Mouse (Mus musculus): ENCODE measurements around the gene Slc35g3. TPM values are rescaled to one million over a fixed set of nuclear protein-coding genes. Genes with fewer than 3 reads are reported as not detected.

Gene Slc35g3
- polyA plus RNA-seq, 1 experiment: 0.26 TPM

DNA sequence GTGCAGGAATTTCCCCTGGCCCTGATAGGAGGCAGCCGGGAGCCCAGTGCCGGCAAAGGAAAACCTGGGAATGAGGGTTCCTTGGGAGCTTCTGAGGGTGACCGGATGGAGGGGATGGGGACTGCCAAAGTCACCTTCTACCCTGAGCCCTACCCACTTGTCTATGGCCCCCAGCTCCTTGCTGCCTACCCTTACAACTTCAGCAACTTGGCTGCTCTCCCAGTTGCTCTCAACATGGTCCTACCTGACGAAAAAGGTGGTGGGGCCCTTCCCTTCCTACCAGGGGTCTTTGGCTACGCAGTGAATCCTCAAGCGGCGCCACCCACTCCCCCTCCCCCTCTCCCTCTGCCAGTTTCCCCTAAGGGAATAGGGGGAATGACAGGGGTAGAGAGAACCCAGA lies 17.2 kb upstream of the Slc35g3 start:
- H3K4me2 ChIP-seq (ENCODE audit: low read depth): no peak overlapping the region

GRCm38 (mm10) chr11:69778258-69778982 lies 16.7 kb upstream of the Slc35g3 start:
- no peak overlapping the region for H3K4me3 ChIP-seq
- H3ac ChIP-seq (ENCODE audit: control insufficient read depth, insufficient read length): no peak overlapping the region
- no peak for TF ChIP-seq POLR2A (IDR thresholded peaks at IDR 0.05; ENCODE audit: insufficient read length, low read depth)
- no peak for TF ChIP-seq CEBPB (IDR thresholded peaks at IDR 0.05; ENCODE audit: insufficient read depth, poor library complexity, severe bottlenecking)
- peak in 1 of 3 experiments; percentile 16 for TF ChIP-seq MYOG (IDR thresholded peaks at IDR 0.05; ENCODE audit: control insufficient read depth in 1 of 3, insufficient read depth in 1 of 3, insufficient read length in 2 of 3, low read depth in 2 of 3)
- no peak for TF ChIP-seq TCF12 (IDR thresholded peaks at IDR 0.05; ENCODE audit: insufficient read depth, poor library complexity, severe bottlenecking)
- peak; percentile 71 for TF ChIP-seq POLR2AphosphoS2 (IDR thresholded peaks at IDR 0.05; ENCODE audit: insufficient read length, low read depth)
- no peak for TF ChIP-seq REST (IDR thresholded peaks at IDR 0.05; ENCODE audit: insufficient read depth, insufficient read length)
- TF ChIP-seq MYOD1 (IDR thresholded peaks at IDR 0.05; ENCODE audit: control insufficient read depth in 1 of 3, insufficient read length in 2 of 3, low read depth in 2 of 3): peak in 1 of 3 experiments; percentile 42
- TF ChIP-seq E2F4 (IDR thresholded peaks at IDR 0.05; ENCODE audit: insufficient read depth): no peak
- TF ChIP-seq SRF (IDR thresholded peaks at IDR 0.05; ENCODE audit: control insufficient read depth, insufficient read length, low read depth): no peak
- H3K79me2 ChIP-seq (ENCODE audit: control insufficient read depth, insufficient read depth): no peaks in the 10 kb centered on the region
- H3K27me3 ChIP-seq (ENCODE audit: control insufficient read depth, insufficient read depth, insufficient read length): no peaks in the 10 kb centered on the region
- H3K4me2 ChIP-seq (ENCODE audit: low read depth): no peak overlapping the region
- H3K36me3 ChIP-seq (ENCODE audit: control insufficient read depth, insufficient read depth): peaks cover 15% of the 10 kb centered on the region

More for the DNA sequence above, 17.2 kb upstream of the Slc35g3 start:
- TF ChIP-seq MAX (IDR thresholded peaks at IDR 0.05; ENCODE audit: low read depth) (no peak), SRF (IDR thresholded peaks at IDR 0.05; ENCODE audit: control insufficient read depth, insufficient read length, low read depth) (no peak), MYOG (IDR thresholded peaks at IDR 0.05; ENCODE audit: control insufficient read depth in 1 of 3, insufficient read depth in 1 of 3, insufficient read length in 2 of 3, low read depth in 2 of 3) (no peak), POLR2A (IDR thresholded peaks at IDR 0.05; ENCODE audit: insufficient read length, low read depth) (no peak), CEBPB (IDR thresholded peaks at IDR 0.05; ENCODE audit: insufficient read depth, poor library complexity, severe bottlenecking) (no peak), E2F4 (IDR thresholded peaks at IDR 0.05; ENCODE audit: insufficient read depth) (no peak), TCF12 (IDR thresholded peaks at IDR 0.05; ENCODE audit: insufficient read depth, poor library complexity, severe bottlenecking) (no peak)
- no peaks in the 10 kb centered on the region for H3K27me3 ChIP-seq (ENCODE audit: control insufficient read depth, insufficient read depth, insufficient read length)
- peaks cover 19% of the 10 kb centered on the region for H3K36me3 ChIP-seq (ENCODE audit: control insufficient read depth, insufficient read depth)
- no peaks in the 10 kb centered on the region for H3K79me2 ChIP-seq (ENCODE audit: control insufficient read depth, insufficient read depth)
- no peak overlapping the region for H3K4me3 ChIP-seq
- no peak overlapping the region for H3ac ChIP-seq (ENCODE audit: control insufficient read depth, insufficient read length)

- Histone ChIP-seq H3K79me2 (ENCODE audit: control insufficient read depth, insufficient read depth) (no peaks in the 10 kb centered on the region), H3K4me3 (no peak overlapping the region), H3K36me3 (ENCODE audit: control insufficient read depth, insufficient read depth) (peaks cover 8% of the 10 kb centered on the region), H3ac (ENCODE audit: control insufficient read depth, insufficient read length) (no peak overlapping the region), H3K27me3 (ENCODE audit: control insufficient read depth, insufficient read depth, insufficient read length) (no peaks in the 10 kb centered on the region), H3K4me2 (ENCODE audit: low read depth) (no peak overlapping the region)
- TF ChIP-seq USF1 (IDR thresholded peaks at IDR 0.05; ENCODE audit: low read depth) (no peak), MAX (IDR thresholded peaks at IDR 0.05; ENCODE audit: low read depth) (no peak), MYOD1 (IDR thresholded peaks at IDR 0.05; ENCODE audit: control insufficient read depth in 1 of 3, insufficient read length in 2 of 3, low read depth in 2 of 3) (no peak), MYOG (IDR thresholded peaks at IDR 0.05; ENCODE audit: control insufficient read depth in 1 of 3, insufficient read depth in 1 of 3, insufficient read length in 2 of 3, low read depth in 2 of 3) (no peak), CEBPB (IDR thresholded peaks at IDR 0.05; ENCODE audit: insufficient read depth, poor library complexity, severe bottlenecking) (no peak), POLR2AphosphoS2 (IDR thresholded peaks at IDR 0.05; ENCODE audit: insufficient read length, low read depth) (no peak), SRF (IDR thresholded peaks at IDR 0.05; ENCODE audit: control insufficient read depth, insufficient read length, low read depth) (no peak), E2F4 (IDR thresholded peaks at IDR 0.05; ENCODE audit: insufficient read depth) (no peak), TCF12 (IDR thresholded peaks at IDR 0.05; ENCODE audit: insufficient read depth, poor library complexity, severe bottlenecking) (no peak), TCF3 (IDR thresholded peaks at IDR 0.05; ENCODE audit: insufficient read length, low read depth) (no peak), REST (IDR thresholded peaks at IDR 0.05; ENCODE audit: insufficient read depth, insufficient read length) (no peak), POLR2A (IDR thresholded peaks at IDR 0.05; ENCODE audit: insufficient read length, low read depth) (no peak)
Observed at GRCm38 (mm10) chr11:69777504-69778257, 15.9 kb upstream of the Slc35g3 start.

- Histone ChIP-seq H3ac (ENCODE audit: control insufficient read depth, insufficient read length) (no peak overlapping the region), H3K4me2 (ENCODE audit: low read depth) (no peak overlapping the region), H3K79me2 (ENCODE audit: control insufficient read depth, insufficient read depth) (no peaks in the 10 kb centered on the region), H3K36me3 (ENCODE audit: control insufficient read depth, insufficient read depth) (peaks cover 8% of the 10 kb centered on the region), H3K27me3 (ENCODE audit: control insufficient read depth, insufficient read depth, insufficient read length) (no peaks in the 10 kb centered on the region), H3K4me3 (no peak overlapping the region)
- no peak for TF ChIP-seq REST (IDR thresholded peaks at IDR 0.05; ENCODE audit: insufficient read depth, insufficient read length)
- TF ChIP-seq POLR2AphosphoS2 (IDR thresholded peaks at IDR 0.05; ENCODE audit: insufficient read length, low read depth): peak; percentile 30
- no peak for TF ChIP-seq CEBPB (IDR thresholded peaks at IDR 0.05; ENCODE audit: insufficient read depth, poor library complexity, severe bottlenecking)
- TF ChIP-seq MYOG (IDR thresholded peaks at IDR 0.05; ENCODE audit: control insufficient read depth in 1 of 3, insufficient read depth in 1 of 3, insufficient read length in 2 of 3, low read depth in 2 of 3): no peak
- TF ChIP-seq SRF (IDR thresholded peaks at IDR 0.05; ENCODE audit: control insufficient read depth, insufficient read length, low read depth): no peak
- TF ChIP-seq POLR2A (IDR thresholded peaks at IDR 0.05; ENCODE audit: insufficient read length, low read depth): no peak
- no peak for TF ChIP-seq TCF12 (IDR thresholded peaks at IDR 0.05; ENCODE audit: insufficient read depth, poor library complexity, severe bottlenecking)
- no peak for TF ChIP-seq E2F4 (IDR thresholded peaks at IDR 0.05; ENCODE audit: insufficient read depth)
Observed at GRCm38 (mm10) chr11:69776488-69776887, 14.7 kb upstream of the Slc35g3 start.

Measured in myocyte (in vitro differentiated cells).